2 mouse cellular contexts compared by ENCODE assay signal in the genomic region with DNA sequence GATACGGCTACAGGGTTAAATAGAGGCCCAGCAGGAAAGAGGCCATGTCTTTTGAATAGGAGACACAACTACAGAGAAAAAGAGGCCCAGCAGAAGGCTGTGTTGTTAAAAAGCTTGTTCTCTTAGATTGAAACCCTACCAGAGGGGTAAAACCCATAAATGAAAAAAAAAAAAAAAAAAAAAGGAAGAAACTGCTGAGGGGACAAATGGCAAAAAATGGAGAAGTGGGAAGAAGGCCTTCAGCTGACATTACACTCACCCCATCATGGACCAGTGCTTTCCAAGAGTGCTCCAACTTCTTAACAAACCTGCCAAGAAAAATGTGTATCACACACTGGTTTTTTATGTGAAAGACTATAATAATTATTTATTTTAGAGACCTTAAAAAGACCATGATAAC.
TF ChIP-seq lines count a peak whose summit lies in the region.

No protein-coding gene starts in this region.

TF ChIP-seq in CH12.LX, 34 proteins besides CTCF, POLR2A, EP300 and RAD21:
- TF ChIP-seq ZNF384 (IDR thresholded peaks at IDR 0.05; ENCODE audit: low read depth, low read length) (peak; percentile 69), BHLHE40 (IDR thresholded peaks at IDR 0.05; ENCODE audit: low read depth, low read length) (no peak), KAT2A (IDR thresholded peaks at IDR 0.05; ENCODE audit: insufficient replicate concordance, low read length) (no peak)
TF ChIP-seq in CH12.LX: peak in this region for 1.

TF ChIP-seq in MEL, 35 proteins besides CTCF, POLR2A, EP300 and RAD21:
- TF ChIP-seq TAL1 (IDR thresholded peaks at IDR 0.05; ENCODE audit: low read length) (no peak), BHLHE40 (IDR thresholded peaks at IDR 0.05; ENCODE audit: borderline replicate concordance, low read depth, low read length) (no peak), HCFC1 (IDR thresholded peaks at IDR 0.05; ENCODE audit: low read depth, low read length) (no peak), TCF12 (IDR thresholded peaks at IDR 0.05; ENCODE audit: low read depth, low read length) (no peak), MXI1 (IDR thresholded peaks at IDR 0.05; ENCODE audit: low read depth, low read length) (no peak), ETS1 (IDR thresholded peaks at IDR 0.05; ENCODE audit: low read depth, low read length) (peak; percentile 48; the same call in 1 of the 2 replicates), KAT2A (conservative IDR thresholded peaks at IDR 0.05; ENCODE audit: low read depth, low read length) (no peak), USF1 (IDR thresholded peaks at IDR 0.05; ENCODE audit: low read depth, low read length) (no peak), SMC3 (IDR thresholded peaks at IDR 0.05; ENCODE audit: low read depth, low read length) (no peak), GABPA (IDR thresholded peaks at IDR 0.05; ENCODE audit: low read depth, low read length) (no peak), ZNF384 (IDR thresholded peaks at IDR 0.05; ENCODE audit: low read depth, low read length) (peak; percentile 97), SIN3A (IDR thresholded peaks at IDR 0.05; ENCODE audit: low read length) (no peak)
